Mouse (Mus musculus) brain, embryonic 14.5 days (tissue): ENCODE measurements at regions not wholly inside any gene's neighbourhood (a gene's known extent, or its start where the extent isn't known, plus 50 kb on each side); places are given as distances from the start of the nearest gene placed in this dataset.

ENCODE experiments used
- CTCF ChIP-seq: fragments of 200-500 bp; IDR thresholded peaks from 2 replicates; pipeline ENCODE4 v1.5.1; 2012; ENCODE audit warnings: inconsistent platforms, mild to moderate bottlenecking, moderate library complexity, borderline replicate concordance; ENCODE audit not compliant: insufficient read depth, insufficient read length; ENCODE audit errors: extremely low read depth
- POLR2A ChIP-seq: fragments of 200-500 bp; IDR thresholded peaks from 2 replicates; pipeline ENCODE4 v1.6.1; 2012; ENCODE audit warnings: mild to moderate bottlenecking, inconsistent platforms, borderline replicate concordance; ENCODE audit not compliant: poor library complexity, insufficient read depth, insufficient read length, severe bottlenecking; ENCODE audit errors: extremely low read depth

GRCm38 (mm10) chr3:71959441-71959840 is 1008.2 kb downstream of the Sis start:
- TF ChIP-seq CTCF: no peak
- TF ChIP-seq POLR2A: no peak
